ENCODE assay signal across 15 mouse cellular contexts in genomic region chr7:113901941-113902515, GRCm38 (mm10).
DNase-seq lines count a peak whose midpoint lies in the region; ATAC-seq and TF ChIP-seq lines count a peak whose summit lies in the region.
"Had no signal": no experiment of that assay in that cellular context is flagged by ENCODE, and none has a peak within 500 bp of the region (broad histone marks: within the 10 kb centered on the region; RNA-seq: fewer than 3 reads in every experiment).

No protein-coding gene starts in this region.

- no peak for TF ChIP-seq CTCF in layer of hippocampus, adult 2 months (conservative IDR thresholded peaks at IDR 0.05)
- TF ChIP-seq CTCF in lung, postnatal 0 days (IDR thresholded peaks at IDR 0.05): no peak

- TF ChIP-seq EP300 in lung, postnatal 0 days (IDR thresholded peaks at IDR 0.05): no peak

- H3K9me3 ChIP-seq in forebrain, embryonic 13.5 days (replicated peaks): peaks cover 3% of the 10 kb centered on the region
- H3K9me3 ChIP-seq in limb, embryonic 10.5 days (replicated peaks): no peaks in the 10 kb centered on the region
- no peaks in the 10 kb centered on the region for H3K9me3 ChIP-seq in neural tube, embryonic 14.5 days (ENCODE audit: control insufficient read depth, low read length)
- H3K9me3 ChIP-seq in lung, postnatal 0 days (ENCODE audit: low read length): no peaks in the 10 kb centered on the region

- DNase-seq in layer of hippocampus, adult 2 months (ENCODE audit: low spot score in 2 of 2): no peak
- no peak for DNase-seq in layer of hippocampus, postnatal 25 days (ENCODE audit: extremely low spot score in 1 of 2, low spot score in 1 of 2)
- no peak for DNase-seq in limb, embryonic 10.5 days (ENCODE audit: low spot score)
- no peak for DNase-seq in cerebellum, adult 8-10 months
- no peak for DNase-seq in lung, postnatal 0 days (ENCODE audit: low spot score)
- DNase-seq: adrenal gland, adult 2 months; cerebellum, adult 11 months; gastrocnemius, postnatal 36 days; heart, postnatal 14 days; right cerebral cortex, postnatal 4 days had no signal

- H3K4me3 ChIP-seq in layer of hippocampus, adult 2 months: peak overlapping the region; percentile 31; the same call in 1 of the 2 replicates
- H3K4me3 ChIP-seq in forebrain, embryonic 13.5 days: no peak overlapping the region
- H3K4me3 ChIP-seq in limb, embryonic 10.5 days: no peak overlapping the region
- no peak overlapping the region for H3K4me3 ChIP-seq in neural tube, embryonic 14.5 days (ENCODE audit: low read depth, low read length)
- no peak overlapping the region for H3K4me3 ChIP-seq in lung, postnatal 0 days (ENCODE audit: low read depth, low read length)

- peaks cover 3% of the 10 kb centered on the region; the same call in 1 of the 2 replicates for H3K27me3 ChIP-seq in forebrain, embryonic 13.5 days
- H3K27me3 ChIP-seq in limb, embryonic 10.5 days (ENCODE audit: low read depth, poor library complexity, severe bottlenecking): no peaks in the 10 kb centered on the region
- H3K27me3 ChIP-seq in neural tube, embryonic 14.5 days (ENCODE audit: control insufficient read depth, insufficient read depth, low read length): no peaks in the 10 kb centered on the region
- no peaks in the 10 kb centered on the region for H3K27me3 ChIP-seq in lung, postnatal 0 days (replicated peaks; ENCODE audit: insufficient read depth, low read length)

- peak overlapping the region; percentile 39 for H3K4me2 ChIP-seq in forebrain, embryonic 13.5 days
- peak overlapping the region; percentile 2; the same call in 1 of the 2 replicates for H3K4me2 ChIP-seq in neural tube, embryonic 14.5 days (ENCODE audit: low read depth, low read length)
- no peak overlapping the region for H3K4me2 ChIP-seq in lung, postnatal 0 days (replicated peaks; ENCODE audit: low read depth, low read length)
- H3K4me2 ChIP-seq: liver, embryonic 11.5 days had no signal

- peak overlapping the region; percentile 18; the same call in 1 of the 2 replicates for H3K27ac ChIP-seq in layer of hippocampus, adult 2 months
- no peak overlapping the region for H3K27ac ChIP-seq in forebrain, embryonic 13.5 days
- H3K27ac ChIP-seq in limb, embryonic 10.5 days: peak overlapping the region; percentile 47; the same call in 1 of the 2 replicates
- H3K27ac ChIP-seq in neural tube, embryonic 14.5 days (ENCODE audit: low read depth, low read length): peak overlapping the region; percentile 55; the same call in 1 of the 2 replicates
- H3K27ac ChIP-seq in lung, postnatal 0 days (ENCODE audit: low read length): no peak overlapping the region
- H3K27ac ChIP-seq: stomach, postnatal 0 days had no signal

- ATAC-seq in forebrain, embryonic 13.5 days: peak; percentile 50; the same call in 1 of the 2 replicates
- peak; percentile 46; the same call in 1 of the 2 replicates for ATAC-seq in neural tube, embryonic 14.5 days (ENCODE audit: low read depth)
- no peak for ATAC-seq in megakaryocyte-erythroid progenitor cell, adult 5-6 weeks (replicated peaks; ENCODE audit: low FRiP score, low TSS enrichment, poor library complexity, severe bottlenecking)
- no peak for ATAC-seq in lung, postnatal 0 days

- H3K9ac ChIP-seq in forebrain, embryonic 13.5 days: 0 out of 2 replicates have a peak overlapping the region, but pooled peaks have one; percentile 5
- H3K9ac ChIP-seq in neural tube, embryonic 14.5 days (replicated peaks; ENCODE audit: low read depth, low read length): no peak overlapping the region
- H3K9ac ChIP-seq in lung, postnatal 0 days (replicated peaks; ENCODE audit: low read depth): no peak overlapping the region

- peaks cover 12% of the 10 kb centered on the region for H3K4me1 ChIP-seq in forebrain, embryonic 13.5 days
- peaks cover 24% of the 10 kb centered on the region for H3K4me1 ChIP-seq in limb, embryonic 10.5 days
- no peaks in the 10 kb centered on the region for H3K4me1 ChIP-seq in neural tube, embryonic 14.5 days (ENCODE audit: control insufficient read depth, insufficient read depth, low read length)
- H3K4me1 ChIP-seq in lung, postnatal 0 days (ENCODE audit: insufficient read depth, low read depth, low read length): no peaks in the 10 kb centered on the region

- WGBS in forebrain, embryonic 13.5 days: 5% methylated on average over 10 of the region's 10 CpGs
- 62% methylated on average over 10 of the region's 10 CpGs for WGBS in limb, embryonic 10.5 days
- WGBS in neural tube, embryonic 14.5 days: 13% methylated on average over 10 of the region's 10 CpGs
- 60% methylated on average over 10 of the region's 10 CpGs for WGBS in lung, postnatal 0 days

- H3K36me3 ChIP-seq in forebrain, embryonic 13.5 days (ENCODE audit: poor library complexity, severe bottlenecking): no peaks in the 10 kb centered on the region
- no peaks in the 10 kb centered on the region for H3K36me3 ChIP-seq in limb, embryonic 10.5 days
- H3K36me3 ChIP-seq in neural tube, embryonic 14.5 days (ENCODE audit: control insufficient read depth, insufficient read depth, low read length): no peaks in the 10 kb centered on the region
- no peaks in the 10 kb centered on the region for H3K36me3 ChIP-seq in lung, postnatal 0 days (ENCODE audit: insufficient read depth, low read length)

Comparison
In these comparisons a context has a peak if more than half of its experiments do, and no peak if none do; other contexts are left out.
1. H3K27ac ChIP-seq: peak in layer of hippocampus, adult 2 months (single experiment), limb, embryonic 10.5 days (single experiment) and neural tube, embryonic 14.5 days (single experiment); none in forebrain, embryonic 13.5 days (single experiment) and lung, postnatal 0 days (single experiment).
2. ATAC-seq: peak in forebrain, embryonic 13.5 days (single experiment) and neural tube, embryonic 14.5 days (single experiment); none in megakaryocyte-erythroid progenitor cell, adult 5-6 weeks (single experiment) and lung, postnatal 0 days (single experiment).